Mouse (Mus musculus) forebrain, embryonic 16.5 days (tissue): ENCODE data around the gene Tmprss11d. TPM values are rescaled to one million over a fixed set of nuclear protein-coding genes. Genes with fewer than 3 reads are reported as not detected.
"Not testable (repeated sequence)": the region's sequence is repeated elsewhere in the genome, so short reads cannot be mapped to it uniquely, and the experiment has no call there.

ENCODE experiments used
- ATAC-seq: fragments of 200-750 bp; cut with Nextera tagmentation; 2 replicates; pipeline ENCODE4 v1.8.0; 2017; ENCODE audit warnings: mild to moderate bottlenecking, moderate library complexity
- H3K27ac ChIP-seq: fragments of 300-500 bp; sonication (generic); 2 replicates; pipeline ENCODE4 v1.5.1; 2014; ENCODE audit warnings: low read length, control low read depth
- H3K27me3 ChIP-seq: fragments of 300-500 bp; sonication (generic); replicated peaks from 2 replicates; pipeline ENCODE4 v1.6.1; 2014; ENCODE audit warnings: low read length; ENCODE audit not compliant: control insufficient read depth, insufficient read depth
- H3K36me3 ChIP-seq: fragments of 300-500 bp; sonication (generic); 2 replicates; pipeline ENCODE4 v1.6.1; 2014; ENCODE audit not compliant: control insufficient read depth, insufficient read depth
- H3K4me1 ChIP-seq: fragments of 300-500 bp; sonication (generic); replicated peaks from 2 replicates; pipeline ENCODE4 v1.6.1; 2014; ENCODE audit warnings: low read length; ENCODE audit not compliant: control insufficient read depth, insufficient read depth
- H3K4me2 ChIP-seq: fragments of 300-500 bp; sonication (generic); 2 replicates; pipeline ENCODE4 v1.6.1; 2014; ENCODE audit warnings: mild to moderate bottlenecking, low read length, control low read depth
- H3K4me3 ChIP-seq: fragments of 300-500 bp; sonication (generic); replicated peaks from 2 replicates; pipeline ENCODE4 v1.5.1; 2014; ENCODE audit warnings: mild to moderate bottlenecking, low read length, control low read depth
- H3K9ac ChIP-seq: fragments of 300-500 bp; sonication (generic); replicated peaks from 2 replicates; pipeline ENCODE4 v1.6.1; 2014; ENCODE audit warnings: low read depth, low read length, control low read depth
- H3K9me3 ChIP-seq: fragments of 300-500 bp; sonication (generic); 2 replicates; pipeline ENCODE4 v1.6.1; 2016; ENCODE audit warnings: low read length; ENCODE audit not compliant: control insufficient read depth
- WGBS: fragments of 180-500 bp; shearing (Covaris S2); extraction: QIAGEN DNeasy Blood & Tissue Kit; methylation state at CpG from one replicate; pipeline ENCODE4 v1.1.7; 2014; 5-methylcytosine and 5-hydroxymethylcytosine counted together
- polyA plus RNA-seq: library from polyadenylated mRNA; unstranded; fragments of >200 nt; fragmentation: Nextera tagmentation; extraction: Ambion mirVana; gene quantifications from 2 replicates; pipeline ENCODE4 v1.2.1, GENCODE M21; 2015

Gene Tmprss11d
- polyA plus RNA-seq, 1 experiment from 2014 or later, result not detected

- WGBS, result 50% methylated on average over 25 of the region's 30 CpGs
- not testable (repeated sequence) for H3K27ac ChIP-seq, H3K27me3 ChIP-seq, H3K9me3 ChIP-seq, H3K36me3 ChIP-seq, H3K4me1 ChIP-seq
- Histone ChIP-seq H3K4me2 (peak overlapping the region; percentile 39), H3K4me3 (peak overlapping the region; percentile 41), H3K9ac (0 out of 2 replicates have a peak overlapping the region, but pooled peaks have one; percentile 29)
- ATAC-seq, result peak; percentile 92
These were observed 54.9 kb downstream of the Tmprss11d start for GRCm38 (mm10) chr5:86318018-86318956.

DNA sequence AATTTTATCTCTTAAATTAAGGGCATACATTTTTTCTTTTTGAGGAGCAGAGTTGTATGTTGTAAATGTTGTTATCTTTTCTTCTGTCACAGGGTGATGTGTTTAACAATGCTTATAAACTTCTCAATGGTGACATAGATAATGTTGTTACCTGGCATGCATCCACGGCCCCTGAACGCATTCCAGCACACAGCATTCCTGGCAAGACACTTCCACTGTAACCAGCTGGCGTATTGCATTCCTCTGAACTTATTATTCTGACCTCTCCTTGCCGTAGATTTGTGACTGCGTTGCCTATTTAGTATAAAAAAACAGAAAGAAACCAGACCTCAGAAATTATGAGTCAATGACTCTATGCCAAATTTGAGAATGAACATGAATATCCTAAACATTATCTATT, 67.1 kb downstream of the Tmprss11d start:
- H3K27ac ChIP-seq, result no peak overlapping the region
- no peak for ATAC-seq
- no peaks in the 10 kb centered on the region for H3K27me3 ChIP-seq
- 68% methylated on average over 5 of the region's 5 CpGs for WGBS
- H3K36me3 ChIP-seq, result no peaks in the 10 kb centered on the region
- H3K4me2 ChIP-seq, result no peak overlapping the region
- no peak overlapping the region for H3K9ac ChIP-seq
- no peaks in the 10 kb centered on the region for H3K4me1 ChIP-seq
- no peak overlapping the region for H3K4me3 ChIP-seq
- no peaks in the 10 kb centered on the region for H3K9me3 ChIP-seq

GRCm38 (mm10) chr5:86303877-86304276, 69.3 kb downstream of the Tmprss11d start:
- H3K4me2 ChIP-seq, result no peak overlapping the region
- H3K9ac ChIP-seq, result no peak overlapping the region
- no peaks in the 10 kb centered on the region for H3K9me3 ChIP-seq
- no peak overlapping the region for H3K27ac ChIP-seq
- H3K4me1 ChIP-seq, result no peaks in the 10 kb centered on the region
- no peak for ATAC-seq
- no peaks in the 10 kb centered on the region for H3K27me3 ChIP-seq
- H3K36me3 ChIP-seq, result no peaks in the 10 kb centered on the region
- WGBS, result 80% methylated on average over 8 of the region's 8 CpGs
- no peak overlapping the region for H3K4me3 ChIP-seq

DNA sequence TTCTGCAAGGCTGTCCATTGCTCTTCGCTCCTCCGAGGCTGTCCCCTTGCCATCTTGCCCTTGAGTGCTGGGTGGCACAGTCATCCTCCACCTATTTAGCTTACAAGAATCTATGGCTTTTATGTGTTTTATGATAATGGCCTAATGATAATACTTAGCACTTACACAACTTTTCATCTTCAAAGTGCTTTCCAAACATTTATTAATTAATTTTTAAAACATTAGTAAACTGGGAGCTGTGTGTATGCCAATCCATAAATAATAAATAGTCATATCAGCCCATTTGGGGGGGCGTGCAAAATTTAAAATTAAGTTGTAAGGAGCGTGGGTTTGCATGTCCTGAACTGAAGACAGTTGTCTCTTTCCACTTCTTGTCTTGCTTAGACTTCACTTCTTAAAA, 84.0 kb downstream of the Tmprss11d start, which contains the start of gene Tmprss11c:
Gene Tmprss11c, minus strand, starts transcription at position 101 of the 400 bp plus-strand sequence.
- Histone ChIP-seq H3K4me2 (no peak within 1 kb of the TSS), H3K4me1 (no peaks in the 10 kb centered on the region), H3K4me3 (no peak within 1 kb of the TSS), H3K9ac (no peak within 1 kb of the TSS), H3K9me3 (no peaks in the 10 kb centered on the region), H3K27me3 (no peaks in the 10 kb centered on the region), H3K36me3 (no peaks in the 10 kb centered on the region), H3K27ac (no peak within 1 kb of the TSS)
- WGBS, result 86% methylated on average over 4 of the region's 4 CpGs
- no peak for ATAC-seq

Other genes starting within 250 kb of the Tmprss11d start
- gene Uba6, start 200.6 kb downstream of the Tmprss11d start, polyA plus RNA-seq, result 16.2 and 20.6 TPM in 2 replicates
- gene Gnrhr, start 175.5 kb downstream of the Tmprss11d start, polyA plus RNA-seq, result not detected in 2 replicates
- not detected in 2 replicates for gene Tmprss11c, start 84.1 kb downstream of the Tmprss11d start, polyA plus RNA-seq
- gene Tmprss11a, start 95.6 kb upstream of the Tmprss11d start, polyA plus RNA-seq, result not detected in 2 replicates
- gene Tmprss11g, start 145.2 kb upstream of the Tmprss11d start, polyA plus RNA-seq, result not detected in 2 replicates